In the genomic region with DNA sequence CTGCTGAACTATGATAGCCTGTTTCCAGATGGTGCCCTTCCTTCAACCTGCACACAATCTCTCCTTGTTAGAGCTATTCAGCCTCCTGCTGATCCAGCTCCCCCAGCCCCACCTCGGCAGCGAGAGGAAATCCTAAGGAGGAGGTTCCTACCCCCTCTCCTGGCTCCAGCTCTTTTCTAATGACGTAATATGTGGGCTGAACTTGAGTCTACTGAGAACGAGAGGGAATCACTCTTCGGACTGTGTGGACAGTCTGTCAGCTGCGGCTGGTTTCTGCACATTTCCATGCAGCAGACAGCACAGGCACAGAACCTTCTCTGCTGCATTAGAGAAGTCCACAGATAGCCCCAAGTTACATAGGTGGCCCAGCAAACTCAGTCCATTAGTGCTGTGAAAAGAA, we compare ENCODE assay signal across 8 mouse cellular contexts. TPM values are rescaled to one million over a fixed set of nuclear protein-coding genes. Genes with fewer than 3 reads are reported as not detected.
DNase-seq lines count a peak whose midpoint lies in the region; ATAC-seq lines count a peak whose summit lies in the region.

No protein-coding gene starts in this region.

- H3K4me3 ChIP-seq in forebrain, embryonic 10.5 days, result peak overlapping the region; percentile 34
- peak overlapping the region in 1 of 2 experiments; percentile 24; a peak in 2 of 4 replicates for H3K4me3 ChIP-seq in heart, embryonic 14.5 days (ENCODE audit: control insufficient read depth in 1 of 2, insufficient read depth in 1 of 2, low read depth in 1 of 2, low read length in 2 of 2)
- H3K4me3 ChIP-seq in kidney, embryonic 15.5 days (replicated peaks), result 0 out of 2 replicates have a peak overlapping the region, but pooled peaks have one; percentile 5

- H3K4me2 ChIP-seq in heart, embryonic 14.5 days (ENCODE audit: low read length), result peak overlapping the region; percentile 55
- H3K4me2 ChIP-seq in kidney, embryonic 15.5 days, result peak overlapping the region; percentile 40

- H3K36me3 ChIP-seq in forebrain, embryonic 10.5 days (replicated peaks), result no peaks in the 10 kb centered on the region
- H3K36me3 ChIP-seq in heart, embryonic 14.5 days (ENCODE audit: control insufficient read depth, insufficient read depth, low read length), result no peaks in the 10 kb centered on the region
- no peaks in the 10 kb centered on the region for H3K36me3 ChIP-seq in kidney, embryonic 15.5 days

- no peaks in the 10 kb centered on the region for H3K27me3 ChIP-seq in forebrain, embryonic 10.5 days (ENCODE audit: poor library complexity, severe bottlenecking)
- H3K27me3 ChIP-seq in heart, embryonic 14.5 days (ENCODE audit: control insufficient read depth, insufficient read depth, low read length), result no peaks in the 10 kb centered on the region
- H3K27me3 ChIP-seq in kidney, embryonic 15.5 days, result no peaks in the 10 kb centered on the region

- ATAC-seq in heart, embryonic 14.5 days (ENCODE audit: insufficient number of reproducible peaks, insufficient read depth, low FRiP score, low read depth), result peak; percentile 70
- ATAC-seq in kidney, embryonic 15.5 days (replicated peaks; ENCODE audit: low FRiP score), result peak; percentile 85

- H3K9me3 ChIP-seq in forebrain, embryonic 10.5 days, result no peaks in the 10 kb centered on the region
- no peaks in the 10 kb centered on the region for H3K9me3 ChIP-seq in heart, embryonic 14.5 days (ENCODE audit: control insufficient read depth, low read length)
- H3K9me3 ChIP-seq in kidney, embryonic 15.5 days (replicated peaks), result no peaks in the 10 kb centered on the region

- DNase-seq in cerebellum, postnatal 10 days, result peak; percentile 47 to 59
- DNase-seq in cerebellum, adult 11-12 months, result no peak
- DNase-seq in forebrain, embryonic 10.5 days (ENCODE audit: extremely low spot score, low spot score), result peak; percentile 63
- DNase-seq in lung, postnatal 10 days, result peak; percentile 75
- DNase-seq in retina, postnatal 7 days (ENCODE audit: low read depth, low spot score), result peak; percentile 20
- DNase-seq in spleen, adult 12 weeks (ENCODE audit: low spot score), result no peak

- H3K9ac ChIP-seq in heart, embryonic 14.5 days (ENCODE audit: low read length), result peak overlapping the region; percentile 63
- H3K9ac ChIP-seq in kidney, embryonic 15.5 days, result no peak overlapping the region

- peak overlapping the region; percentile 79 for H3K27ac ChIP-seq in forebrain, embryonic 10.5 days
- peak overlapping the region in 1 of 2 experiments; percentile 65; a peak in 2 of 4 replicates for H3K27ac ChIP-seq in heart, embryonic 14.5 days (replicated peaks in 1 of 2; ENCODE audit: control insufficient read depth in 1 of 2, insufficient read depth in 1 of 2, low read depth in 2 of 2, low read length in 2 of 2)
- H3K27ac ChIP-seq in kidney, embryonic 15.5 days, result peak overlapping the region; percentile 4; the same call in 1 of the 2 replicates

- H3K4me1 ChIP-seq in forebrain, embryonic 10.5 days, result peaks cover 38% of the 10 kb centered on the region
- H3K4me1 ChIP-seq in heart, embryonic 14.5 days (ENCODE audit: control insufficient read depth in 2 of 2, insufficient read depth in 2 of 2, low read length in 2 of 2), result peaks cover 5 to 25% of the 10 kb centered on the region in 2 experiments
- peaks cover 12% of the 10 kb centered on the region for H3K4me1 ChIP-seq in kidney, embryonic 15.5 days

- WGBS in forebrain, embryonic 10.5 days, result 18% methylated on average over 6 of the region's 6 CpGs
- 7% methylated on average over 6 of the region's 6 CpGs for WGBS in heart, embryonic 14.5 days
- 5% methylated on average over 6 of the region's 6 CpGs for WGBS in kidney, embryonic 15.5 days

RNA-seq across cellular contexts. Expression of a gene that starts 0.3 kb away (rescaled TPM):
- 1.7 and 2.2 TPM in 2 replicates for polyA plus RNA-seq in forebrain, embryonic 10.5 days (2016; fragmentation: Nextera tagmentation; extraction: Ambion mirVana)
- polyA plus RNA-seq in heart, embryonic 14.5 days (2014; fragmentation: Nextera tagmentation; extraction: Ambion mirVana), result 2.9 and 4.2 TPM in 2 replicates
- polyA plus RNA-seq in kidney, embryonic 15.5 days (2015; fragmentation: Nextera tagmentation; extraction: Ambion mirVana), result 2.1 and 3.2 TPM in 2 replicates

Comparison
In these comparisons a context has a peak if more than half of its experiments do, and no peak if none do; other contexts are left out.
1. DNase-seq: peak in cerebellum, postnatal 10 days (2 of 2), forebrain, embryonic 10.5 days (single experiment), lung, postnatal 10 days (single experiment) and retina, postnatal 7 days (single experiment); none in cerebellum, adult 11-12 months (single experiment) and spleen, adult 12 weeks (single experiment).